8 mouse cellular contexts compared by ENCODE assay signal in the genomic region with DNA sequence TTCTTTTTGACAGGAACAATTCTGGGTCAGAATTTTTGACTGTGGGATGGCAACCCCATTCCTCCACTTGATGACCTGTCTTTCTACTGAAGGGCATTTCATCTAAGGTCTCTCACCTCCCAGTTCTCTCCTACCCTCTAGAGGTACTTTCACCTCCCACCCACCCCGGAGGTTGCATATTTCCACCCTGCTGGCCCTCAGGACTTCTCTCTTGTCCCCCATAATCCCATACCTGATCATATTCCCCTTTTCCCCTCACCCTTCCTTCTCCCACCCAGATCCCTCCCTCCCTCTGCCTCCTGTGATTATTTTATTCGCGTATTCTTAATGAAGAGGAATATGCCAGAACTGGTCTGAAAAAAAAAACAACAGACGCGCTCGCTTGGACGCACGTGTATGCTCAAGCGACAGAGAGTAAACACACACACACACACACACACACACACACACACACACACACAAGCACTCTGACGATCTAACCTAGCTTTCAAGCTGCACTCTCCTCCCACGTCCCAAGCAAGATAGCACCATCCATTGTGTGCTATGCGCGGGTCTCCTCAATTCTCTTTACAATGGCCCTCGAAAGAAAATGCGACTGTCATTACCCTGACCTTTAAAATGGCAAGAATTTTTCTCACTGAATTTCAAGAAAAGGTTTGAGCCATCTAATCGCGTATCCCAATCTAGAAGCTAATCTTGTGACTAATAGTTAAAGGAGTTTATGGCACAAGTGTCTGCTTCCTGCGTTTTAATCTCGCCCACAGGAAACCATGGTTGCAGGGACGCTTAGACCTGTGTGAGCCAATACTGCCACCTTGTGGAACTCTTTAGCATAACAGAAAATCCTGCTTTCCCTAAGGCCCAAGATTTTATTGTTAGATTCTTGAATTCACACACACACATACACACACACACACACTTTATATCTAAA.
DNase-seq lines count a peak whose midpoint lies in the region; ATAC-seq and TF ChIP-seq lines count a peak whose summit lies in the region.

No protein-coding gene starts in this region.

- H3K4me2 ChIP-seq in heart, embryonic 11.5 days = peak overlapping the region; percentile 65
- peak overlapping the region; percentile 49 for H3K4me2 ChIP-seq in kidney, embryonic 14.5 days (replicated peaks; ENCODE audit: low read depth, low read length)
- H3K4me2 ChIP-seq in limb, embryonic 12.5 days = peak overlapping the region; percentile 52
- H3K4me2 ChIP-seq in midbrain, embryonic 14.5 days (ENCODE audit: low read length) = peak overlapping the region; percentile 50

- 23% methylated on average over 20 of the region's 20 CpGs for whole genome bisulfite sequencing in heart, embryonic 11.5 days (ENCODE audit: insufficient replicate concordance)
- WGBS in kidney, embryonic 14.5 days = 10% methylated on average over 20 of the region's 20 CpGs
- WGBS in limb, embryonic 12.5 days = 24% methylated on average over 20 of the region's 20 CpGs
- 12% methylated on average over 20 of the region's 20 CpGs for WGBS in midbrain, embryonic 14.5 days

- peak; percentile 32 for TF ChIP-seq CTCF in C2C12 (IDR thresholded peaks at IDR 0.05; ENCODE audit: control insufficient read depth, insufficient read depth, insufficient read length)
- TF ChIP-seq CTCF in testis, adult 2 months (IDR thresholded peaks at IDR 0.05; ENCODE audit: control insufficient read depth, insufficient read depth, insufficient replicate concordance, low read depth, low read length) = peak; percentile 48; the same call in 1 of the 2 replicates

- H3K27me3 ChIP-seq in C2C12 (ENCODE audit: control insufficient read depth, insufficient read depth, insufficient read length) = no peaks in the 10 kb centered on the region
- no peaks in the 10 kb centered on the region for H3K27me3 ChIP-seq in heart, embryonic 11.5 days (ENCODE audit: control insufficient read depth, insufficient read depth, low read length)
- no peaks in the 10 kb centered on the region for H3K27me3 ChIP-seq in kidney, embryonic 14.5 days (ENCODE audit: control insufficient read depth, insufficient read depth, low read length)
- H3K27me3 ChIP-seq in limb, embryonic 12.5 days = no peaks in the 10 kb centered on the region
- no peaks in the 10 kb centered on the region for H3K27me3 ChIP-seq in midbrain, embryonic 14.5 days (ENCODE audit: control insufficient read depth, insufficient read depth, low read length)
- H3K27me3 ChIP-seq in testis, adult 2 months (ENCODE audit: control insufficient read depth, insufficient read depth, low read length) = no peaks in the 10 kb centered on the region

- peak overlapping the region; percentile 58; the same call in 1 of the 2 replicates for H3K9ac ChIP-seq in heart, embryonic 11.5 days (ENCODE audit: low read depth, low read length)
- H3K9ac ChIP-seq in kidney, embryonic 14.5 days (ENCODE audit: low read depth, low read length) = no peak overlapping the region
- no peak overlapping the region for H3K9ac ChIP-seq in limb, embryonic 12.5 days (replicated peaks)
- H3K9ac ChIP-seq in midbrain, embryonic 14.5 days (replicated peaks; ENCODE audit: low read length) = peak overlapping the region; percentile 13

- peak; percentile 21 to 84 for DNase-seq in adrenal gland, adult (ENCODE audit: inconsistent age in 2 of 2, low spot score in 1 of 2)
- peak; percentile 86 for DNase-seq in embryo, embryonic 11 days
- peak; percentile 94 for DNase-seq in midbrain, embryonic 14.5 days

- no peak overlapping the region for H3K27ac ChIP-seq in heart, embryonic 11.5 days (ENCODE audit: low read depth, low read length)
- H3K27ac ChIP-seq in kidney, embryonic 14.5 days (ENCODE audit: low read depth, low read length) = no peak overlapping the region
- no peak overlapping the region for H3K27ac ChIP-seq in limb, embryonic 12.5 days
- peak overlapping the region; percentile 62 for H3K27ac ChIP-seq in midbrain, embryonic 14.5 days (replicated peaks; ENCODE audit: low read depth, low read length)
- H3K27ac ChIP-seq in testis, adult 2 months (ENCODE audit: control insufficient read depth, insufficient read depth, low read depth, low read length) = no peak overlapping the region

- no peak overlapping the region for H3K4me3 ChIP-seq in C2C12 (ENCODE audit: insufficient read depth, poor library complexity, severe bottlenecking)
- H3K4me3 ChIP-seq in heart, embryonic 11.5 days (ENCODE audit: low read depth, low read length) = peak overlapping the region; percentile 30
- peak overlapping the region; percentile 30 for H3K4me3 ChIP-seq in kidney, embryonic 14.5 days (ENCODE audit: low read length)
- H3K4me3 ChIP-seq in limb, embryonic 12.5 days (replicated peaks) = peak overlapping the region; percentile 31
- H3K4me3 ChIP-seq in midbrain, embryonic 14.5 days (replicated peaks; ENCODE audit: low read depth, low read length) = peak overlapping the region; percentile 27
- peak overlapping the region; percentile 34 for H3K4me3 ChIP-seq in testis, adult 2 months (ENCODE audit: control insufficient read depth, low read depth, low read length)

- H3K36me3 ChIP-seq in C2C12 (ENCODE audit: control insufficient read depth, insufficient read depth) = no peaks in the 10 kb centered on the region
- no peaks in the 10 kb centered on the region for H3K36me3 ChIP-seq in heart, embryonic 11.5 days (ENCODE audit: control insufficient read depth, insufficient read depth, low read length)
- no peaks in the 10 kb centered on the region for H3K36me3 ChIP-seq in kidney, embryonic 14.5 days (ENCODE audit: control insufficient read depth, insufficient read depth, low read length)
- H3K36me3 ChIP-seq in limb, embryonic 12.5 days = no peaks in the 10 kb centered on the region
- no peaks in the 10 kb centered on the region for H3K36me3 ChIP-seq in midbrain, embryonic 14.5 days (ENCODE audit: control insufficient read depth, insufficient read depth, low read length)
- H3K36me3 ChIP-seq in testis, adult 2 months (ENCODE audit: control insufficient read depth, insufficient read depth, low read length) = no peaks in the 10 kb centered on the region

- no peak for TF ChIP-seq POLR2A in testis, adult 2 months (IDR thresholded peaks at IDR 0.05; ENCODE audit: control insufficient read depth, low read depth, low read length)

- no peaks in the 10 kb centered on the region for H3K79me2 ChIP-seq in C2C12 (ENCODE audit: control insufficient read depth, insufficient read depth)

- H3K79me3 ChIP-seq in C2C12 (ENCODE audit: low read depth) = no peaks in the 10 kb centered on the region

- H3ac ChIP-seq in C2C12 (ENCODE audit: control insufficient read depth, insufficient read length, low read depth) = no peak overlapping the region

- ATAC-seq in heart, embryonic 11.5 days (replicated peaks; ENCODE audit: insufficient number of reproducible peaks, low FRiP score, low TSS enrichment) = no peak
- peak; percentile 85 for ATAC-seq in kidney, embryonic 14.5 days (ENCODE audit: low FRiP score, low TSS enrichment)
- ATAC-seq in limb, embryonic 12.5 days (ENCODE audit: insufficient number of reproducible peaks, insufficient read depth, low FRiP score, low TSS enrichment, low read depth) = 0 out of 2 replicates have a peak, but pooled peaks have one; percentile 42
- peak; percentile 85 for ATAC-seq in midbrain, embryonic 14.5 days (ENCODE audit: low FRiP score, low TSS enrichment)

- H3K9me3 ChIP-seq in heart, embryonic 11.5 days (replicated peaks; ENCODE audit: control insufficient read depth, low read length) = no peaks in the 10 kb centered on the region
- no peaks in the 10 kb centered on the region for H3K9me3 ChIP-seq in kidney, embryonic 14.5 days (ENCODE audit: control insufficient read depth, low read length)
- no peaks in the 10 kb centered on the region for H3K9me3 ChIP-seq in limb, embryonic 12.5 days
- no peaks in the 10 kb centered on the region for H3K9me3 ChIP-seq in midbrain, embryonic 14.5 days (ENCODE audit: control insufficient read depth, low read length)

- no peaks in the 10 kb centered on the region for H3K4me1 ChIP-seq in heart, embryonic 11.5 days (ENCODE audit: control insufficient read depth, insufficient read depth, low read length)
- no peaks in the 10 kb centered on the region for H3K4me1 ChIP-seq in kidney, embryonic 14.5 days (ENCODE audit: control insufficient read depth, insufficient read depth, low read length)
- peaks cover 3% of the 10 kb centered on the region for H3K4me1 ChIP-seq in limb, embryonic 12.5 days (replicated peaks)
- H3K4me1 ChIP-seq in midbrain, embryonic 14.5 days (ENCODE audit: control insufficient read depth, insufficient read depth, low read length) = peaks cover 12% of the 10 kb centered on the region
- H3K4me1 ChIP-seq in testis, adult 2 months (ENCODE audit: control insufficient read depth, insufficient read depth, low read length) = no peaks in the 10 kb centered on the region

TF ChIP-seq in C2C12, 6 proteins besides CTCF, POLR2A, EP300 and RAD21:
- TF ChIP-seq MAX (IDR thresholded peaks at IDR 0.05) = no peak
TF ChIP-seq in C2C12: peak in this region for 0.

Comparison
In these comparisons a context has a peak if more than half of its experiments do, and no peak if none do; other contexts are left out.
1. H3K9ac ChIP-seq: peak in heart, embryonic 11.5 days (single experiment) and midbrain, embryonic 14.5 days (single experiment); none in kidney, embryonic 14.5 days (single experiment) and limb, embryonic 12.5 days (single experiment).
2. Peak in every context shown above with its lines, with median percentiles within 50 percentile points of each other: DNase-seq and H3K4me2 ChIP-seq.